Mouse (Mus musculus) splenic B cell, adult 2 months (primary cell): Measurements from ENCODE around the gene Vmn1r4.
A peak's percentile ranks its signal among the peaks of the same experiment; 100 is the strongest.

Source experiments
- DNase-seq: peaks from one replicate; pipeline ENCODE4 v3.0.0-alpha.2; 2011; ENCODE audit warnings: low read depth, low spot score
- H3K27me3 ChIP-seq: 2 replicates; pipeline ENCODE4 v1.6.1; 2012; ENCODE audit warnings: mild to moderate bottlenecking, low read length, moderate library complexity, mixed read lengths; ENCODE audit not compliant: control insufficient read depth, poor library complexity, insufficient read depth, severe bottlenecking
- H3K36me3 ChIP-seq: 2 replicates; pipeline ENCODE4 v1.6.1; 2012; ENCODE audit warnings: mild to moderate bottlenecking, low read length, moderate library complexity, mixed read lengths; ENCODE audit not compliant: control insufficient read depth, poor library complexity, insufficient read depth, severe bottlenecking

Gene Vmn1r4

DNA sequence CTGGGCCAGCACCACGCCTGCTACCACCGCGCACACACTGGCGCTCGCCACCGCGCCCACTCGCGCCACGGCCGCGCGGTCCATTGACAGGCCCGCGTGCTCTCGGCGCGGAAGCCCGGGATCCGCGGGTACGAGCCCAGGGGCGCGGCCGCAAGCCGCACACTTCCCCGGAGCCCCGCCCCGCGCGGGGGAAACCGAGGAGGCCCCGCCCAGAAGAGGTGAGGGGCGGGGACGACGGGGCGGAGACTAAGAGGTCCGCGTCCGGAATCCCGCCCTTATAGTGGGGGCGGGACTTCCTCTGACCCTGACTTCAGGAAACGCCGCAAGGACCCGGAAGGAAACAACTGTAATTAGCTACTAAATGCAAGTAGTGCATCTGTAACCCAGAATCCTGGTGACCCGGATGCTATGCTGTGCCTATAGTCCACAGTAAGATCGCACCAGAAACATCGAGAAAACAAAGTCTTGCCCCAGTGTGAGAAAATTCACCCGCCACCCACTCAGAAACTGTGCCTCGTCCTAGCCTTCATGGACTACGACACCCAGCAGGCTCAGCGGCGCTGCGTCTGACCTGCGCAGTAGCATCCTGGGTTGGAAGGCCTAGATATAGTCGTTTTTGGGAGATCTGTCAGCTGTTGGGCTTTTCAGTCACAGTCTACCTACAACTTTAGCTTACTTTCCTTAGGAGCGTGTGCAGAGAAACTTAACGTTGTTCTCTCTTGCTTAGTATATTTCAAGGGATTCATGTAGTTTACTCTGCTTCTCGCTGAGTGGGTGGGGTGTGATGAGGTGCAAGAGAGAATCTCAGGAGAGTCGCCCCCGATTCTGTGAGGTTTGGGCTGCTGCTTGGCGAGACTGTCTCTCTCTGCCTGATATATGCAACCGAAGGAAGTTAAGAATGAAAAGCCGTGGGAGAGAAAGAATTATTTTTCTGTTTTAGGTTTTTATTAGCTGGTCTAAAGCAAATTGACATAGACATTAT, at the start of gene Vmn1r4, which contains the start of gene Nt5c3:
Vmn1r4 (plus strand) TSS at position 290 of the 982 bp plus-strand sequence.
Nt5c3 (minus strand) TSS at position 207 of the 982 bp plus-strand sequence.
- peak; percentile 96 for DNase-seq
- Histone ChIP-seq H3K36me3 (no peaks in the 10 kb centered on the region), H3K27me3 (no peaks in the 10 kb centered on the region)

DNA sequence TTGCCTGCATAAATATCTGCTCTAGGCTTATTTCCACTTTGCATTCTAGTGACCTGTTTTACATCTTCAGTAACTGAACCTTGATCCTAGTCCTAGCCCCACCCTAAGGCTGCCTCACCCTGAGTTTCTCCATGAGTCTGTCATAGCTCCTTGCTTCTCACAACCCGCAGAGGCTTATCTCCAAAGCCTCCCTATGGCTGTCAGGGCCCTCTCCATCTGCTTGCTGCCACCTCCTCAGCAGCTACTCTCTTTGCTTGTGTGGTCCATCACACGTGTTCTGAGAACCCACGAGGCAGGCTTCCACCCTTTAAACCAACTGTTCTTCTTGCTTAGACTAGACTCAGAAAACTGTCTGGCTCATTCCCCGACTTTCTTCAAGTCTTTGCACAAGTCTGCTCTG, 46.9 kb upstream of the Vmn1r4 start:
- no peak for DNase-seq
- H3K36me3 ChIP-seq = no peaks in the 10 kb centered on the region
- no peaks in the 10 kb centered on the region for H3K27me3 ChIP-seq

DNA sequence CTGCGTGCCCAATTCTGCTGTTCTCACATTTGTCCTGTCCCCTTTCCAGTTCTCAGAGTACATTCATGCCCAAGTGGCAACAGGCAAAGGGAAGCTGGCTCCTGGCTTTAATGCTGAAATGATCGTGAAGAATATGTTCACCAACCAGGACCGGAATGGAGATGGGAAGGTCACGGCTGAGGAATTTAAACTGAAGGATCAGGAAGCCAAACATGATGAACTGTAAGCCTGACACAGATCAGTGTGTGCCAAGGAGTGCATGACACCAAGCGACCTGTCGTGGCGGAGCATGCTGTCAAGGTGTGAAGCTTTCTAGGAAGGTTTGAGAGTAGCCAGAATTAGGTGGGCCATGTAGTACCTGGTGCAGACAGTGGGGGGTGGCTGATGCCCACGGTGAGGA, 45.8 kb upstream of the Vmn1r4 start:
- peak; percentile 5 for DNase-seq
- H3K36me3 ChIP-seq = peaks cover 6% of the 10 kb centered on the region; the same call in 1 of the 2 replicates
- H3K27me3 ChIP-seq = no peaks in the 10 kb centered on the region

DNA sequence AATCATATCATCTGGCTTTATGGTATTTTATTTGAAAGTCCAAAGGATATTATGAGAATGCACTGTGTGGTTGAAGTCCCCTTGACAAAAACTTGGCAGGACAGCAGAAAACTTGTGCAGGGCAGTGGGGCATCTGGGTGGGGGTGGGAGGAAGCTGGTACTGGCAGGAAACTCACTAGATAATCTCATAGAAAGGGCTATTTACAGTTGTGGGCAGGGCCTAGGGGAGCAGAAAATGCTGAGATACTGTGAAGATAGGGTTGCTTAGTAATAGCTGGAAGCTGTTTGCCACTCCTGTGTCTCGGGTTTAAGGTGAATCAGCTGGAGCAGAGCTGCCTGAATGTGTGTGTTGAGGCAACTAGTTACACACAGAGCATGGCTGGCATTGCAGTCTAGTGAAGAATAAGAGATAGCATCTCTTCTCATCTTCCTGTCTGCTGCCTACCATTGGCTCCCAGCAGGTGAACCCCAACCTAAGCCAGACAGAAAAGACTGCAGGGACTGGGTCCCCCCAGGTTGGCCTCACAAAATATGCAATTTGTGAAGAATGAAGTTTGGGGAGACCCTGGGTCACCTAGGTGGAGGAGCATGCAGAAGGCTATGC, 44.4 kb upstream of the Vmn1r4 start:
- Histone ChIP-seq H3K27me3 (no peaks in the 10 kb centered on the region), H3K36me3 (peaks cover 8% of the 10 kb centered on the region; the same call in 1 of the 2 replicates)
- no peak for DNase-seq

DNA sequence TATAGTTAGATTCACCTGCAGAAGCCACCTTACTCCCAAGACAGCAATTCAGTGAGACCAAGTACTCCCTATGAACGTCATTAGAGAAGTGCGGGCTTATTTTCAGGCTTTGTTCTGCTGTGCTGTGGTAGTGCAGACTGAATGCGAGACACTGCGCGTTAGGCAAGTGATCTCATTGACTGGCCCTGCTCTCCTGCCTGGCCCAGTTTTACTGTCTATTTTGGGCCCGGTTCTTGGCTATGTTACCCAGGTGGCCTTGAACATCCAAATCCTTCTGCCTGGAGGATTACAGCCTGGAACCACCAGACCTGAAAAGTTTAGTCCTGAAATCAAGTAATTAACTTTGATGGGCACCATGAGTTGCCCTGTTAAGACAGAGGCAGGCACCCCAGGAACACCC, 35.3 kb upstream of the Vmn1r4 start:
- Histone ChIP-seq H3K27me3 (no peaks in the 10 kb centered on the region), H3K36me3 (peaks cover 22% of the 10 kb centered on the region)
- DNase-seq = no peak

DNA sequence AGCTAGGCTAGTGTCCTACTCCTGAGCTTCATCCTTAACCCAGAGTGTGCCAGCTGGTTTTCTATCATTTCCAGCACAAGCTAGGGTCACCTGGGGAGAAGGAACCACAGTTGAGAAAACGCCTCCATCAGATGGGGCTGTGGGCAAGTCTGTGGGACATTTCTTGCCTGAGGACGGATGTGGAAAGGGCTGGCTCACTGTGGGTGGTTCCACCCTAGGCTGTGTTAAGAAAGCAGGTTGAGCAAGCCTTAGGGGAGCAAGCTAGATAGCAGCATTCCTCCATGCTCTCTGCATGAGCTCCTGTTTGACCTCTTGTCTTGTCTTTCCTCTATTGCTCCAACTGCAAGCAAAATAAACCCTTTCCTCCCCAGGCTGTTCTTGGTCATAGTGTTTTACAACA, 33.1 kb upstream of the Vmn1r4 start:
- Histone ChIP-seq H3K36me3 (peaks cover 22% of the 10 kb centered on the region), H3K27me3 (no peaks in the 10 kb centered on the region)
- DNase-seq = no peak

DNA sequence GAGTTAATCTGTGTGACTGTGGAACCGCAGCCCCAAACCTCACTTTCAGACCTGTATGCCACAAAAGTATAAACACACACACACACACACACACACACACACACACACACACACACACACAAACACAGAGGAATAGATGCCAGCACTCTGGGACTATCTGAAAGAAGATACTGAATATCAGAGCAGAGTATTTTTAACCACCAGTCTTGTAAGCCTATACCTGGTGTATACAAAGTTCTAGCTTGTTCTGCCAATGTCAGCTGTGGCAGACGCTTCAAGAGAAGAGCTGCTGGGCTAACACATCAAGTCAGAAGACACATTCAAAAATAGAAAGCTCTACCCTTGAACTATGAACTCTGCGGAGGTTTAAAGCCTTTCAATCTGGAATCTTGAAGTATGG, 24.2 kb upstream of the Vmn1r4 start:
- Histone ChIP-seq H3K27me3 (no peaks in the 10 kb centered on the region), H3K36me3 (peaks cover 2% of the 10 kb centered on the region; the same call in 1 of the 2 replicates)
- DNase-seq = no peak

DNA sequence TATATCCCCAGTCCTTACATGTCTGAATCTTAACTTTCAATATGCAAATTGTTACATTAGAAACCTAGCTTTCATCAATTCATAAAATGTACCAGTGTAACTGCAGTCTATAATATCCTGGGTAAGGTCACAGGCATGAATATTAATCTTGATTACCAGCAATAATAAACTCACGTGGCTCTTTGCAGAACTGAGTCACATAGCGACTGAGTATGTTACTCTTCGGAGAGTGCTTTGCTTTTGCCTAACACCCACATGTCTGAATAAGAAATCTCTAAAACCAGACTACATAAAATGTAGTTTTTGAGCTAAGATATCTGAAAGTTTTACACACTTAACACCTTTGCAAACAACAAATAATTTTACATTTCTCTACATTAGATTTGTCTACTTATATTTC, 22.5 kb upstream of the Vmn1r4 start:
- peaks cover 2% of the 10 kb centered on the region; the same call in 1 of the 2 replicates for H3K36me3 ChIP-seq
- DNase-seq = peak; percentile 13
- H3K27me3 ChIP-seq = no peaks in the 10 kb centered on the region

DNA sequence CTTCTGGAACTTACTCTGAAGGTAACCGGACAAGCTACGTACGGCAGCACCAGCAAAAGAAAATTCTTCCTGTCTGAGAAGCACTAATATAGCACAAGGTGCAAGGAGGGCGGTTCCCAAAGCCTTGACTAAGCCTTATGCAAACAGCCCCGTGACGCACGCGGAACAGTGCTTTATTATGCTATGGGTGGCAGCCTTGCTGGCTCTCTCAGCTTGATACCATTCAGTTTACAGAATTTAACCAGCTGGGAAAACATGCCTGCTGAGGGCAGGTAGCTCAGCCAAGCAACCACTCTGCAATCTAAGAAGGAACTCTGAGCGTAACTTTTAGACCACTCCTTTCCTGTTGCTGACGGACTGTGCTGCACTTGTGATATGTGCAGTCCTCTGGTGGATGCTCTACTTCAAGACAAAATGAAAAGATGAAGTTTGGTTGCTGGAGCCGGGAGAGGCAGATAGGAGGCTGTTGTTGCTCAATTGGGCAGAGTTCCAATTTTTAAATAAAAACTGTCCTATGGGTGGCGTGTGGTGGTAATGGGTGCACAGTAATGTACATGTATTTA, 21.9 kb upstream of the Vmn1r4 start:
- Histone ChIP-seq H3K27me3 (no peaks in the 10 kb centered on the region), H3K36me3 (no peaks in the 10 kb centered on the region; the same call in 1 of the 2 replicates)
- DNase-seq = peak; percentile 89

DNA sequence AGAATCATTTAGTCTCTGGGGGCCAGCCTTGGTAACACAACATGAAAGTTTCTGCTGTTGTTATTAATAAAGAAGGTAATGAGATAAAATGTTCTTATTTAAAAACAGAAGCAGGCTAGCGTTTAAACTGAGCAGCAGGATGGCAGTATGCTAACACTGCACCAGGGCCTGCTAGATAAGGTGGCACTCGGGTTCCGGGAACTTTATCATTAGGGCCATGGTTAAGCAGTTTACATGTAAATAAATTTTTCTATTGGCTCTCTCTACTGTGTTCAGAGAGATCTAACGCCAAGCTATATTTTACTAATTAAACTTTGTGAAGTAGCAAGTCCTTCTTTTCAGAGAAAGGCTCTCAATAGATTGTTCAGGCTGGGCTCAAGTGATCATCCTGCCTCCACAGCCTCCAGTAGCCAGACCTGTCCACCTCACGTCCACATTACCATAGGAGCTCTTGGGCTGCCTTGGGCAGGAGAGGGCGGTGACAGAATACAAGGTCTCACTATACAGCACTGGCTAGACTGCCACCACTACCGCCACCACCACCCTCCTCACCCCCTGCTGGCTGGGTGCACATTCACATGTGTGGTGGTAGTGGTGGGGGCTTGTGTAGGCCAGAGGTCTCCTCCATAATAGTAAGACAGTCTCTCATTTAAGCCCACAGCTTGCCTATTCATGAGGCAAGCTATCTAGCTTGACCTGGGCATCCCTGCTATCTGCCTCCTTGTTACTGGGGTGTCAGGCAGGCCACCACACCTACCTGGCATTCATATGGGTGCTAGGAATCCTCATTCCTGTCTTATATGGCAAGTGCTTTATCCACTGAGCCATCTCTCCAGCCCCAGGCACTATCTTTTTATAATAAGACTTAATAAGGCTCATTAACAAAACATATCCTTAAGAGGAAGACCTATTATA, 21.0 kb upstream of the Vmn1r4 start:
- Histone ChIP-seq H3K27me3 (no peaks in the 10 kb centered on the region), H3K36me3 (no peaks in the 10 kb centered on the region)
- DNase-seq = peak; percentile 9

DNA sequence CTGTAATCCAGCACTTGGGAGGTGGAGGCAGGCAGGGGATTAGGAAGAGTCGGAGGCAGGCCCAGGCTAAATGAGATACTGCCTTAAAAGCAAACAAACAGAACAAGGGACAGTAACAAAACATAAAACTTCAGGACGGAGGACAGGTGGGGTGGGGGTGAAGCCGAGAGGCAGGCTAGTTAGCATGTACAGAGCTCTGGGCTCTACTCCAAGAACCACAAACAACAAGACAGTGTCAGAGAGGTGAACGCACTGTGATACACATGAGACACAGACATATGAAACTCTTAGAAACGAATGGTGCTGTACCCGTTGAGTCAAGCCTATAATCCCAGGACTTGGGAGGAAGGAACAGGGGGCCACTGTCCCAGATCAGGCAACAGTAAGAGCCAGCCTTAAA, 20.0 kb upstream of the Vmn1r4 start:
- H3K27me3 ChIP-seq = no peaks in the 10 kb centered on the region
- DNase-seq = no peak
- H3K36me3 ChIP-seq = no peaks in the 10 kb centered on the region

DNA sequence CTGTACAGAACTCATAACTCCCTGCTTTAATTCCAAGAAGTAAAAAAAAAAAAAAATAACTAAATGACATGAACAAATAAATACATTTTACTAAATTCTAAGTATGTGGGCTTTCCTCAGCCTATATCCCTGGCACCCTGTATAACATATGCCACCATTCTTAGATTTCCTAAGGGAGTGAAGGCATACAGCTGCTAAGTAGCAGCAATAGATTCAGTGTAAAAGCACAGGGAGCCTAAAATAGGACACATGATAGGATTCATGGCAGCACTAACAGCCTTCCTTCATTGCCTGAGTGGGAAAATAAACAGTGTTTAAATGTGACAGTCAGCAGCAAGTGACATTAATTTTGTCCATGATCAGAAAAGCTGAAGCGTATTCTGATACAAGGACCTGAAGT, 19.5 kb upstream of the Vmn1r4 start:
- no peaks in the 10 kb centered on the region for H3K27me3 ChIP-seq

DNA sequence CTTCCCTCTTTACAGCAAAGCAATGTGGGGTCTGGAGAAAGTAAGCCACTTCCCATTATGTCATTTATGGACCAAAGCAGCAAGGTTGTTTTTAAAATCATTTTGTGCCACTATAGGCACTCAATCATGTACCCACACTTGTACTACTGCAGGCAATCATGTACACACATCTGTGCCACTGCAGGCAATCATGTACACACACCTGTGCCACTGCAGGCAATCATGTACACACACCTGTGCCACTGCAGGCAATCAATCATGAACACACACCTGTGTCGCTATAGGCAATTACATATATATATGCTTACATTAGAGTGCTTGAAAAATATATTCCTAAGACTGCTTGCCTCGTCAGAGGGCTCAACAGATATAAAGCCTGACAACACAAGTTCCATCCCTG, 18.8 kb upstream of the Vmn1r4 start:
- no peaks in the 10 kb centered on the region for H3K36me3 ChIP-seq
- DNase-seq = no peak
- H3K27me3 ChIP-seq = no peaks in the 10 kb centered on the region

More for the DNA sequence above, 19.5 kb upstream of the Vmn1r4 start:
- H3K36me3 ChIP-seq = no peaks in the 10 kb centered on the region
- no peak for DNase-seq

DNA sequence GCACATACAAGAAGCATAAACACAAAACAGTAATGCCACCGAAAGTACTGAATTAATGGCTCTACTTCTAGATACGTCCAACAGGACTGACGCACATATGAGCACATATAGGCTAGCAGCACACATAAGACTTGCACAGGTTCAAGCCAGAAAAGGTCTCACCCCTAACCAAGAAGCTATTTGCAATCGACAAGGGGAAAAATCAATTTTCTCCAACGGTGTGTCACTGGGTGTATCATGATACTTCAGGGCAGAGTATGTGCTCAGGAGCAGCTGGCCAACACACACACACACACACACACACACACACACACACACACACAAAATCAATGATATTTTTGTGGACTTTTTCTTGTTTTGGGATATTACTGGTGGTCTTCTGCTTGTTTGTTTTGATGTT, 18.3 kb upstream of the Vmn1r4 start:
- no peaks in the 10 kb centered on the region for H3K27me3 ChIP-seq
- no peak for DNase-seq
- H3K36me3 ChIP-seq = no peaks in the 10 kb centered on the region
